Mouse (Mus musculus) G1E (cell line): ENCODE measurements around the gene Myt1l. TPM values are rescaled to one million over a fixed set of nuclear protein-coding genes. Genes with fewer than 3 reads are reported as not detected.

Source experiments
- ATAC-seq: 2 replicates; pipeline ENCODE4 v1.8.0; 2016; ENCODE audit warnings: mild to moderate bottlenecking; ENCODE audit not compliant: insufficient number of reproducible peaks, poor library complexity, low FRiP score, severe bottlenecking; ENCODE audit errors: extremely low read depth
- DNase-seq: peaks from one replicate; pipeline ENCODE4 v3.0.0; 2012; ENCODE audit warnings: low spot score
- H3K27me3 ChIP-seq: 2 replicates; pipeline ENCODE4 v1.6.1; 2012; ENCODE audit warnings: mild to moderate bottlenecking, low read length, inconsistent platforms; ENCODE audit not compliant: insufficient read depth
- H3K36me3 ChIP-seq: replicated peaks from 2 replicates; pipeline ENCODE3; 2012; ENCODE audit warnings: mild to moderate bottlenecking, inconsistent platforms
- H3K4me1 ChIP-seq: 2 replicates; pipeline ENCODE4 v1.6.1; 2012; ENCODE audit warnings: low read depth, low read length, inconsistent platforms, mixed read lengths; ENCODE audit not compliant: insufficient read depth
- H3K4me3 ChIP-seq: 2 replicates; pipeline ENCODE4 v1.5.1; 2012; ENCODE audit warnings: low read depth, mild to moderate bottlenecking, inconsistent platforms, low read length, moderate library complexity, mixed read lengths
- H3K9me3 ChIP-seq: replicated peaks from 2 replicates; pipeline ENCODE4 v1.6.1; 2012; ENCODE audit warnings: inconsistent platforms
- CTCF ChIP-seq: IDR thresholded peaks from 2 replicates; pipeline ENCODE4 v1.5.1; 2012; ENCODE audit warnings: low read depth, low read length, inconsistent platforms, mixed read lengths
- GATA1 ChIP-seq: IDR thresholded peaks from 2 replicates; pipeline ENCODE4 v1.6.1; 2012; ENCODE audit warnings: borderline replicate concordance, low read length, inconsistent platforms, mixed read lengths
- GATA2 ChIP-seq: IDR thresholded peaks from 2 replicates; pipeline ENCODE4 v1.6.1; 2012; ENCODE audit warnings: low read depth, low read length, inconsistent platforms, borderline replicate concordance
- POLR2AphosphoS5 ChIP-seq: IDR thresholded peaks from 2 replicates; pipeline ENCODE4 v1.6.1; 2012; ENCODE audit warnings: low read depth, low read length, inconsistent platforms; ENCODE audit not compliant: insufficient replicate concordance
- TAL1 ChIP-seq: conservative IDR thresholded peaks from 2 replicates; pipeline ENCODE4 v1.6.1; 2012; ENCODE audit warnings: low read depth, low read length, inconsistent platforms, mixed read lengths
- polyA plus RNA-seq: library from polyadenylated mRNA; stranded (reverse); fragments of >175 nt; gene quantifications from 2 replicates; pipeline ENCODE4 v1.2.3, GENCODE M21; 2012
- total RNA-seq, 2 experiments: library from RNA; stranded (forward) in 1 of 2; stranded (reverse) in 1 of 2; fragments of 200-1000 nt in 1 of 2; fragments of >200 nt in 1 of 2; fragmentation: Nextera tagmentation in 1 of 2; gene quantifications; 2 replicates each; pipeline ENCODE4 v1.2.3; 2014 to 2017

Myt1l gene
- total and polyA plus RNA-seq, 3 experiments = 0.33 TPM; not detected in 2

DNA sequence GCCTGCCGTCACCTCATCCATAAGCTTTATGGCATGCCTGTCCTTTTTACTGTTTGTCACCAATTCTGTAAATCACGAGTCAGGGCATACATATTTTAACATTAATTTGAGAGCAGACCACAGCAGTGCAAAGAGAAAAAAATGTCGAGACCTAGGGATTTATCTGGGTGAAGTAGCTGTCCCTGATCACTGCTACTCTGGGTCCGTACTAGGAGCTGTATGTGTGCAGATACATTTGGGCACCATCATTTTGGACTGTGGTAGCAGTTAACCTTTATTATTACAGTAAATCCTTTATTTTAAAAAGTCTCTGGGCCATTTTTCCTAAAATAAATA is 261.8 kb downstream of the Myt1l start:
- TF ChIP-seq GATA1 (no peak), GATA2 (no peak), CTCF (no peak), TAL1 (no peak), POLR2AphosphoS5 (no peak)
- ATAC-seq (no peak), DNase-seq (no peak)
- H3K4me3 ChIP-seq = no peak overlapping the region
- H3K4me1 ChIP-seq = no peaks in the 10 kb centered on the region
- H3K36me3 ChIP-seq = no peaks in the 10 kb centered on the region
- no peaks in the 10 kb centered on the region for H3K27me3 ChIP-seq
- H3K9me3 ChIP-seq = peaks cover 57% of the 10 kb centered on the region

GRCm38 (mm10) chr12:29792998-29793397 is 264.8 kb downstream of the Myt1l start:
- no peaks in the 10 kb centered on the region for H3K4me1 ChIP-seq
- ATAC-seq (no peak), DNase-seq (no peak)
- H3K4me3 ChIP-seq = no peak overlapping the region
- no peaks in the 10 kb centered on the region for H3K36me3 ChIP-seq
- no peaks in the 10 kb centered on the region for H3K27me3 ChIP-seq
- H3K9me3 ChIP-seq = peaks cover 63% of the 10 kb centered on the region
- TF ChIP-seq GATA1 = no peak
- no peak for TF ChIP-seq CTCF
- TF ChIP-seq GATA2 = no peak

DNA sequence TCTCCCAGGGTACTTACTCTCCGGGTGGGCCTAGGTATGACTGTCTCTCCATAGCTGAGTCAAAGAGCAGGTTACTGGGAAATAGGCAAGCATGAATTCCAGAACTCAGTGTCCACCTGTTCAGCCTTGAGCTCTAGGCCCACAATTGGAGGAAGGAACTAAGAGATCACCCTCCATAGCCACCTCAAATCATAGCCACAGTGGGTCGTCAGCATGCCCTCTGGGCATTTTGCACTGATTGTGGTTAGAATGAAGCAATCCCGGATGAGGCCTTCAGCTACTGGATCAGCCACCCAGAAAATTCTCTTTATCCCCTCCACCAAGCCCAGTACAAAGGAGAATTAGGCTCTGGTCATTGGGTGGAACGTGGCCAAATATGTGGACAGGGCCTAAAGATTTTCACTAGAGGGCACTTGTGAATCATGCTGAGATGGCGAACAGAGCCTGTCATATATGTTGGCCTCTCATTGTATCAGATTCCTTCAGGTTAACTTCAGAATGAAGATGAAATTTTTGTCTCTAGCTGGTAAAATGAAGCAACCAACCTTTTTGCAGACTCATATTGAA is 267.0 kb downstream of the Myt1l start:
- Histone ChIP-seq H3K9me3 (peaks cover 67% of the 10 kb centered on the region), H3K4me3 (no peak overlapping the region), H3K4me1 (no peaks in the 10 kb centered on the region), H3K36me3 (no peaks in the 10 kb centered on the region), H3K27me3 (no peaks in the 10 kb centered on the region)
- no peak for ATAC-seq
- no peak for TF ChIP-seq TAL1
- no peak for TF ChIP-seq GATA2
- no peak for TF ChIP-seq POLR2AphosphoS5
- TF ChIP-seq CTCF = no peak
- TF ChIP-seq GATA1 = no peak
- DNase-seq = no peak

DNA sequence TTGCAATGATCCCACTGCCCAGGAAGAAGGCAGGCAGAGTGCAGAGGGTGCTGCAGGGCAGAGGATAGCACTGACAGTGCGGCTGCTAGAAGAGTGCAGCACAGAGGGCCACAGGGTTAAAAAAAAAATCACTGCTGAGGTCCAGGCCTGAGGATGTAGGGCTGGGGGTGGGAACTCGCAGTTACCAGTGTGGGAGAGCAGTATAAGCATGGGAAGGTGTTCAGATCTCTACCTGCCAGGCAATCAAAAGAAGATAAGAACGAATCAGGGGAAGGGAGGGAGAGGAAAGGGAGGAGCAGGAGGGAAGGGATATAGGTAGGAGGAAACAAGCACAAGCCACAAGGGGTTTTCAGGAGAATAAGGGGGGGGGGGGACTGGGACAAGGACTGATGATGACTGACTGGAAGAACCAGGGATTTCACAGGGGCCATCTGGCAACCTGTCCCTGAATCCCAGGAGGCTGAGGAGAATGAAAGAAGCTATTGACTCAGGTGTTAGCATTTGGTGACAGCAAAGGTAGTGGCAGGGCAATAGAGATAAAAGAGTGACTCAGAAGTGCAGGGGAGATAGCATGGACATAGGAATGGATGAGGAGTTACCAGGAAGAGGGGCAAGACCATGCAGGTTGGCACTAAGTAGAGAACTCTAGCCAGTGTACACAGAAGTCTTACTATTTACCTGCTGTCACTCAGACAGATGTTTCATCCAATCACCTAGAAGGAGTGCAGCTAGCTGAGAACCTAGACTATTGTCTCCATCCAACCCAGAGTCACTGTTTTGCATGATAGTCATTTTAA is 270.6 kb downstream of the Myt1l start:
- H3K4me3 ChIP-seq = no peak overlapping the region
- H3K4me1 ChIP-seq = no peaks in the 10 kb centered on the region
- ATAC-seq = no peak
- H3K36me3 ChIP-seq = no peaks in the 10 kb centered on the region
- peaks cover 51% of the 10 kb centered on the region for H3K9me3 ChIP-seq
- no peak for DNase-seq
- H3K27me3 ChIP-seq = no peaks in the 10 kb centered on the region
- no peak for TF ChIP-seq TAL1

GRCm38 (mm10) chr12:29806415-29806814 is 278.2 kb downstream of the Myt1l start:
- H3K4me1 ChIP-seq = no peaks in the 10 kb centered on the region
- TF ChIP-seq GATA2 (no peak), GATA1 (no peak), CTCF (no peak), TAL1 (no peak), POLR2AphosphoS5 (no peak)
- DNase-seq (no peak), ATAC-seq (no peak)
- no peaks in the 10 kb centered on the region for H3K36me3 ChIP-seq
- no peaks in the 10 kb centered on the region for H3K27me3 ChIP-seq
- peaks cover 35% of the 10 kb centered on the region for H3K9me3 ChIP-seq
- no peak overlapping the region for H3K4me3 ChIP-seq

DNA sequence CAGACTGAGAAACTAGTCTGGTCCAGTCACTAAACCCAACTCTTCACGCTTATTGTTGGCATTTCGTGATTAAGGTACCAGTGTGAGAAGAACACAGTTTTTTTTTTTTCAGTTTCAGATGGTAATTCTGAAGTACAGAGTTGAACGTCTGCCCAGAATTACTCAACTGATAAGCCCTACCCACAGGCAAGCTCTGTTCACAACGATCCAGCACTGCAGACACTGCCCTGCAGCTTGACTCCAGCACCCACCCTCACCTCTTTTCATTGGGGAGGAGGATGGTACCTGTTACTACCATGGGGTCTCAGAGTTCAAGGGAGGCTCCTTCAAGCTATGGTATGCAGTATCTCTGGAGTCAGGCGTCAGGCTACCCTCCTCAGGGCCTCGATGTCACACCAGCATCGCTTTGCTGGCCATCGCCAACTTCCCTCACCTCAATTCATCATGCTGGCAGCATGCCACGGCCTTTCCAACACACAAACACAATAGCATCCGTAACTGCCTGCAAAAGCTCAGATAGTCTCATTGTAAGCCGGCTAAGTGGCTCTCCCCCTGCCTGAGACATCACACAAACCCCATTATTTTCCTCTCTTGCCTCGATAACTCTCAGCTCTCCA is 281.5 kb downstream of the Myt1l start:
- no peaks in the 10 kb centered on the region for H3K36me3 ChIP-seq
- no peak for ATAC-seq

More for the DNA sequence above, 281.5 kb downstream of the Myt1l start:
- Histone ChIP-seq H3K9me3 (peaks cover 35% of the 10 kb centered on the region), H3K27me3 (no peaks in the 10 kb centered on the region), H3K4me3 (no peak overlapping the region), H3K4me1 (no peaks in the 10 kb centered on the region)
- DNase-seq = no peak
- no peak for TF ChIP-seq CTCF
- no peak for TF ChIP-seq GATA1
- TF ChIP-seq GATA2 = no peak
- TF ChIP-seq TAL1 = no peak
- no peak for TF ChIP-seq POLR2AphosphoS5
